ENCODE assay signal across 8 mouse cellular contexts in genomic region chr10:59950716-59951191, GRCm38 (mm10). TPM values are rescaled to one million over a fixed set of nuclear protein-coding genes. Genes with fewer than 3 reads are reported as not detected.
A peak's percentile ranks its signal among the peaks of the same experiment; 100 is the strongest.
DNase-seq lines count a peak whose midpoint lies in the region; ATAC-seq lines count a peak whose summit lies in the region.

No protein-coding gene starts in this region.

- peak overlapping the region; percentile 88 for H3K4me3 ChIP-seq in embryonic facial prominence, embryonic 10.5 days
- H3K4me3 ChIP-seq in limb, embryonic 13.5 days: peak overlapping the region; percentile 95
- H3K4me3 ChIP-seq in midbrain, embryonic 14.5 days (replicated peaks; ENCODE audit: low read depth, low read length): peak overlapping the region; percentile 94

- H3K9ac ChIP-seq in limb, embryonic 13.5 days: peak overlapping the region; percentile 98
- peak overlapping the region; percentile 97 for H3K9ac ChIP-seq in midbrain, embryonic 14.5 days (replicated peaks; ENCODE audit: low read length)

- 0 out of 2 replicates have a peak, but pooled peaks have one; percentile 9 for ATAC-seq in limb, embryonic 13.5 days (ENCODE audit: low FRiP score, low read depth)
- ATAC-seq in midbrain, embryonic 14.5 days (ENCODE audit: low FRiP score, low TSS enrichment): peak; percentile 41

- peak; percentile 87 for DNase-seq in adrenal gland, postnatal 10 days
- peak; percentile 84 for DNase-seq in embryonic facial prominence, embryonic 10.5 days (ENCODE audit: low spot score)
- peak; percentile 62 to 76 for DNase-seq in gastrocnemius, postnatal 4 days (ENCODE audit: low spot score in 2 of 2)
- peak; percentile 85 for DNase-seq in kidney, adult 11 months
- peak; percentile 89 for DNase-seq in midbrain, embryonic 14.5 days
- peak; percentile 75 to 81 for DNase-seq in spleen, adult 18-20 months
- DNase-seq in c-Kit-positive CD71-positive TER-119-positive erythroid progenitor cells, embryonic 14.5 days (ENCODE audit: low spot score): no peak

- under 1% methylated on average over 23 of the region's 23 CpGs for WGBS in embryonic facial prominence, embryonic 10.5 days
- under 1% methylated on average over 23 of the region's 23 CpGs for WGBS in limb, embryonic 13.5 days
- WGBS in midbrain, embryonic 14.5 days: under 1% methylated on average over 23 of the region's 23 CpGs

- H3K36me3 ChIP-seq in embryonic facial prominence, embryonic 10.5 days (replicated peaks): peaks cover 14% of the 10 kb centered on the region
- H3K36me3 ChIP-seq in limb, embryonic 13.5 days: peaks cover 15% of the 10 kb centered on the region
- H3K36me3 ChIP-seq in midbrain, embryonic 14.5 days (ENCODE audit: control insufficient read depth, insufficient read depth, low read length): no peaks in the 10 kb centered on the region

- H3K27ac ChIP-seq in embryonic facial prominence, embryonic 10.5 days (replicated peaks): peak overlapping the region; percentile 97
- peak overlapping the region; percentile 91 for H3K27ac ChIP-seq in limb, embryonic 13.5 days
- peak overlapping the region; percentile 92 for H3K27ac ChIP-seq in midbrain, embryonic 14.5 days (replicated peaks; ENCODE audit: low read depth, low read length)

- peaks cover 56% of the 10 kb centered on the region for H3K4me1 ChIP-seq in embryonic facial prominence, embryonic 10.5 days
- peaks cover 35% of the 10 kb centered on the region for H3K4me1 ChIP-seq in limb, embryonic 13.5 days
- peaks cover 24% of the 10 kb centered on the region for H3K4me1 ChIP-seq in midbrain, embryonic 14.5 days (ENCODE audit: control insufficient read depth, insufficient read depth, low read length)

- no peaks in the 10 kb centered on the region for H3K27me3 ChIP-seq in embryonic facial prominence, embryonic 10.5 days (replicated peaks; ENCODE audit: low read depth, poor library complexity, severe bottlenecking)
- H3K27me3 ChIP-seq in limb, embryonic 13.5 days: no peaks in the 10 kb centered on the region
- no peaks in the 10 kb centered on the region for H3K27me3 ChIP-seq in midbrain, embryonic 14.5 days (ENCODE audit: control insufficient read depth, insufficient read depth, low read length)

- peak overlapping the region; percentile 90 for H3K4me2 ChIP-seq in limb, embryonic 13.5 days (replicated peaks)
- H3K4me2 ChIP-seq in midbrain, embryonic 14.5 days (ENCODE audit: low read length): peak overlapping the region; percentile 90

- no peaks in the 10 kb centered on the region for H3K9me3 ChIP-seq in embryonic facial prominence, embryonic 10.5 days
- H3K9me3 ChIP-seq in limb, embryonic 13.5 days: no peaks in the 10 kb centered on the region
- H3K9me3 ChIP-seq in midbrain, embryonic 14.5 days (ENCODE audit: control insufficient read depth, low read length): no peaks in the 10 kb centered on the region

RNA-seq across cellular contexts. Expression of gene Ddit4, which starts 0.9 kb away (rescaled TPM):
- total RNA-seq in adrenal gland, postnatal 10 days (2021): 100 to 1,000 TPM in 1 of 2 experiments, 10 to 100 TPM in 1; 46.2 to 129 TPM
- polyA plus RNA-seq in embryonic facial prominence, embryonic 10.5 days (2016; fragmentation: Nextera tagmentation; extraction: Ambion mirVana): 35.9 and 42.0 TPM in 2 replicates
- 10 to 100 TPM; 18.6 to 18.7 TPM for total RNA-seq in gastrocnemius, postnatal 4 days (2021)
- polyA plus RNA-seq in limb, embryonic 13.5 days (2015; fragmentation: Nextera tagmentation; extraction: Ambion mirVana): 75.9 and 77.0 TPM in 2 replicates
- 6.2 and 7.3 TPM in 2 replicates for polyA plus RNA-seq in midbrain, embryonic 14.5 days (2014; fragmentation: Nextera tagmentation; extraction: Ambion mirVana)

RNA-seq across cellular contexts. Expression of gene Ascc1, which starts 51.9 kb away (rescaled TPM):
- 10 to 100 TPM; 26.6 to 30.7 TPM for total RNA-seq in adrenal gland, postnatal 10 days (2021)
- 35.8 and 41.8 TPM in 2 replicates for polyA plus RNA-seq in embryonic facial prominence, embryonic 10.5 days (2016; fragmentation: Nextera tagmentation; extraction: Ambion mirVana)
- 10 to 100 TPM; 13.9 to 16.0 TPM for total RNA-seq in gastrocnemius, postnatal 4 days (2021)
- polyA plus RNA-seq in limb, embryonic 13.5 days (2015; fragmentation: Nextera tagmentation; extraction: Ambion mirVana): 44.9 and 46.0 TPM in 2 replicates
- 48.2 and 48.4 TPM in 2 replicates for polyA plus RNA-seq in midbrain, embryonic 14.5 days (2014; fragmentation: Nextera tagmentation; extraction: Ambion mirVana)

RNA-seq across cellular contexts. Expression of gene Anapc16, which starts 52.2 kb away (rescaled TPM):
- total RNA-seq in adrenal gland, postnatal 10 days (2021): 10 to 100 TPM; 60.3 to 68.4 TPM
- polyA plus RNA-seq in embryonic facial prominence, embryonic 10.5 days (2016; fragmentation: Nextera tagmentation; extraction: Ambion mirVana): 104 and 109 TPM in 2 replicates
- 10 to 100 TPM; 49.9 to 51.4 TPM for total RNA-seq in gastrocnemius, postnatal 4 days (2021)
- polyA plus RNA-seq in limb, embryonic 13.5 days (2015; fragmentation: Nextera tagmentation; extraction: Ambion mirVana): 128 and 133 TPM in 2 replicates
- 97.2 and 105 TPM in 2 replicates for polyA plus RNA-seq in midbrain, embryonic 14.5 days (2014; fragmentation: Nextera tagmentation; extraction: Ambion mirVana)
